Mouse (Mus musculus): ENCODE measurements around the gene Cuta.

The Cuta gene

DNA sequence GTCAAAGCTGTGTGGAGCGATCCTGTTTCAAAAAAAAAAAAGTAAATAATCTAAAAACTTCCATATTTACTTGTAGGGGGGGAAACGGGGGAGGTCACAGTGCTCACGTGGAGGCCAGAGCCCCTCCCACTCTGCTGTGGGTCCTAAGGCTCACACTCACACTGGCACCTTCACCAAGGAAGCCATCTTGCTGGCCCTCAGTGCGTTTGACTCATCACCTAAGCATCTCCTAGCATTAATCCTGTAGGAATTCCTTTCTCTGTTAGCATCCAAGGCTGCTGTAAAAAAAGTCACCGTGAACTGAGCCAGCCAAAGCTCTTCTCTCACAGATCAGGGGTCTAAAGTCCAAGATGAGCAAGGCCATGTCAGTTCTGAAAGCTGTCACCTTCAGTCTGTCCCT lies 16.9 kb upstream of the Cuta start:
- no peak for DNase-seq (ENCODE audit: low spot score)

DNA sequence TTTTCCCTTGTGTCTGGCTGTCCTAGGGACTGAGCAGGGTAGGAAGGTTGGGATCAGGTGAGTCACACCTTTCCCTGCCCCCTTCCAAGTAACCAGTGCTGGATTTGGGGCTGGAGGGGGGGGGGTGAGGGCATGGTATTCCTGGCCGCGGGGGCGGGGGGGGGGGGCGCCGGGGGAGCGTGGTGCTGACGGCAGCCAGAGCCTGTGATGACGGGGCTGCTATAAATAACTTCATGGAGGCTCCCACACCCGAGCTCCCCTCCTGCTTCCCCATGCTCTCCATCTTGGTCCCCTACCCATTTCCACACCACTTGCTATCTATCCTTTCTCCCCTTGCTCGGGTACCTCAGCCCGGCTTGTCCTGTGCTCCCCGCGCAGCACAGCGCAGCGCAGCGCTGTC lies 14.4 kb upstream of the Cuta start:
- DNase-seq (ENCODE audit: low spot score), result no peak

DNA sequence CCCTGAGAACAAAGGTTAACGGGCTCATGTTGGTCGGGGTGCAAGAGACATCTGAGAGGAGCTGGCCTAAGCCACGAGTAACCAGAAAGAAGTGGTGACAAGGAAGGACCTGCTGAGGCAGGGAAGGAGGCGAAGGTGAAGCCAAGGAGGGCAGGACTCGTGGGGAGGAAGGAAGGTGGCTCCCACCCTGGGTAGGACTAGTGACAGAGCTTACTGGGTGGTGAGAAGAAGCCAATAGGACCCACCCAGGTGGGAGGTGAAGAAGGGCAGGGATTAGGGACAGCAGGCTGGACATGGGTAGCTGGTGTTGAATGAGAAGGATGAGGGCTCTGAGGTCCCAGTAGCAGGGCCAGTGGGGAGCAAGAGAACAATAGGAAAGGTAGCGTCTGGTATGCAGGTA lies 13.8 kb upstream of the Cuta start:
- DNase-seq (ENCODE audit: low spot score), result no peak

DNA sequence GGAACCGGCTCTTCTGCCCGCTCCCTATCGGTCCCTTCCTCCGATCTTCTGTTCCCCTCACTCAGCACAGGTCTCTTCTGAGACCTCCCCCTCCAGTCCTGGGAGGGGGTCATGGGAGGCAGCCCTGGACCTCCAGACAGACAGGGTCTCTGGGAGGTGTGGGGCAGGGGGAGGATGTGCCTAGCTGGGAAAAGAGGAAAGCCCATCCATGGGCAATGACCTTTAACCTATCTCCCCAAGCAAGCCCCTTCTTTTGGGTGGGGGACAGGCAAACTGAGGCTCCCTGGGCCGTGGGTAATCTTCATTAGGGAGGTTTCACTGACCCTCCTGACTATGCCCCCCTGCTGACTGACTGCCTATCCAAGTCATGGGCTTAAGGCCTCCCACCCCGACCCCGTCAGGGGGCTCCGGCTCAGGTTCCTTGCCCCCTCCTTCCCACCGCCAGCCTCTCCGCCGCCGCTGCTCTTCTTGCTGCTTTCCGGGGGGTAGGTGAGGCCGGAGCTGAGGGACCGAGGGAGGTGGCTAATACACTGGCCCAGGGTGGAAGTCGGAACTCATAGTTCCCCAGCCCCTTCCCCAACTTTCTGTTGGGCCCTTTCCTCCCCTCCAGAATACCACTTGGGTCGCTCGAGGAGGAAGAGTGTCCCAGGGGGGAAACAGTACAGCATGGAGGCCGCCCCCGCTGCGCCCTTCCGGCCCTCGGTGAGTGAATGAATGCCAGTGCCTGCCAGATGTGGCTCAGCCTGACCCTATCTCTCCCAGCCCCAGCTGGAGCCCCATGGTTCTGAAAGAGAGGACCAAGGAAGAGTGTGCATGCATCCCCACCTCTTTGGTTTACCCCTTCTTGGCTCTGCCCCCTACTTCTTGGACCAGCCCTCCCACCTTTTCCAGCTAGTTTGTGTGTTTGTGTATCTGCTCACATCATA lies 12.8 kb upstream of the Cuta start:
- no peak for DNase-seq (ENCODE audit: low spot score)

DNA sequence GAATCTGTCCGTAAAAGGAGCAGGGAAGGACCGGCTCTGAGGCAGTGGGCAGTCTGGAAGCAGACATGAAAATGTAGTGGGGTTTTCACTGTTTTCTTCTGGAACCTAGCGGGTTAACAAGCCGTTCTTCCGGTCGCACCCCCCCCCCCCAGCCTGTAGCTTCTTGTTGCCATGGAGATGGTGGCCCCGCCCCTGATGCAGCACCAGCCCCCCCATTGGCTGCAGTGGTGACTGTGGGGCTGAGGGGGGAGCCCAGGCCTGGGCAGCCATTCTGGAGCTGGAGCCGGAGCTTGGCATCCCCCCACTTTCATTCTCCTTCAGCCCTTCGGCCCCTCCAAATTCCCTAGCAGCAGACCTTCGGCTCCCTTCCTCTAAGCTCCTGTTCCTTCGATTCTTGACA lies 12.0 kb upstream of the Cuta start:
- no peak for DNase-seq (ENCODE audit: low spot score)

DNA sequence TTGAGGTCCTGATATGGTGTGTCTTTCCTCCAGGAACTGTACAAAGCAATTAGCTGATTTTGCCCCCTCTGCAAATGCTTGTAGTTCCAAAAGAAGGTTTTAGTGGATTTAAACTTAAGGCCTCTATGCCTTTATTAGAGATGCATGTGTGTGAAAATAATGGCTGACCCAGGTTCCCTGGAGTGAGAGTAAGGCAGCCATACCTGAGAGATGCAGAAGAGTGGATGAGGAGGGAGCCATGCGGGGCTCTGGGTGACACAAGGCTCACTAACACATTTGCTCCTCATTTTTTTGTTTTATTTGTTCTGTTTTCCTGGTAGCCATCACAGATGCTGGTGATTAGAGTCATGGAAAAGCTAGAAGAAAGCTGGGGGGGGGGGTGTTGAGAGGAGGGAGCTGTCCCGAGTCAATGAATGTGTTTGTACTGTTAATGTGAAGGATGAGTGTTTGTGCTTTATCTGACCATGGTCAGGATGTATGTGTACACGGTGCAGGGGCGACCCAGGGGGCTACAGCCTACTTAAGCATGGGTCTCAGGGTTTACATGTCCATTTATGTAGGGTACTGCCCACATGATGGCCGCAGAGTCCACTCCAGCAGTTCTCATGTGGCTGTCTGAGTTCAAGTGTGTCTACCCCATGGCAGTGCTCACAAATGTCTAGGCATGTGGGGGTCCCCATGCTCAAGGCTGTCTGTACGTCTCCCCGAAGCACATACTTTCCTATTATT lies 11.4 kb upstream of the Cuta start:
- DNase-seq (ENCODE audit: low spot score), result no peak

DNA sequence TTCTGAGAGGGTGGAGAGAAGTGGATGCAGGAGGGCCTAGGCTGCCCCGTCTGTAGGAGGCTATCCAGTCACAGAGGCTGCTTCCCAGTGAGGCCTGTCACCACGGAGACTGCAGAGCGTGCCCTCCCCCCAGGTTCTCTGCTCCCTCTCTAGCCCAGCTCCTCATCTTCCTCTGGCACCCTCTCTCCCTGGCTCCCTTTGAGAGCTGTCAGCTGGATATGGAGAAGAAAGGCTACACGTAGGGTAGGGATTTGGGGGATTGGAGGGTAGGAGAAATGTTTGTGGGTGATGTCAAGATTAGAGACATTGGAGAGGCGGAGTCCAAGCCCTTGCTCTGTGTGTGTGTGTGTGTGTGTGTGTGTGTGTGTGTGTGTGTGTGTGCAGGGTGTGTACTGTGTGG lies 10.5 kb upstream of the Cuta start:
- no peak for DNase-seq (ENCODE audit: low spot score)

DNA sequence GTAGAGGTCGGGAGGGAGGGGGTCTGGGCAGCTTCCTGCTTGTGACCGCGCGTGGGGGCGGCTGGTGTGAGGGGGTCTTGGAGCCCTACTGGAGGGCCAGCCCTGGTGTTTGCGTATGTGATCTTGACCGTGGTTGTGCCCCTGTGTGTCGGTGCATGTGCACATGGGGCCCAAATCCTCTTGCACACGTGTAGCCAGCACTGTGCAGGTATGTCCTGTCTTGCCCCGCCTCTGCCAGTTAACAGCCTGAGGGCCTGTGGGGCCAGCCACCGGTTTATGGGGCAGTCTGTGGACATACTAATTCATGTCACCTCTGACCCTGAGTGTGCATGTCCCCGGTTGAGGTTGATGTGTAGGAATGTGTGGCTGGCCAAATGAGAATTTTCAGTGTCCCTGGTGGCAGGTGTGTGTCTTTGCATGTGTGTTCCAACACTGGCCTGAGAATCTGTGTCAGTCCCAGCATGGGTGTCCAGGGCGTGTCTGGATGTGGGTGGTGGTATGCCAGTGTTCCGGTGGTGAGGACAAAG lies 9.7 kb upstream of the Cuta start:
- DNase-seq (ENCODE audit: low spot score), result no peak

DNA sequence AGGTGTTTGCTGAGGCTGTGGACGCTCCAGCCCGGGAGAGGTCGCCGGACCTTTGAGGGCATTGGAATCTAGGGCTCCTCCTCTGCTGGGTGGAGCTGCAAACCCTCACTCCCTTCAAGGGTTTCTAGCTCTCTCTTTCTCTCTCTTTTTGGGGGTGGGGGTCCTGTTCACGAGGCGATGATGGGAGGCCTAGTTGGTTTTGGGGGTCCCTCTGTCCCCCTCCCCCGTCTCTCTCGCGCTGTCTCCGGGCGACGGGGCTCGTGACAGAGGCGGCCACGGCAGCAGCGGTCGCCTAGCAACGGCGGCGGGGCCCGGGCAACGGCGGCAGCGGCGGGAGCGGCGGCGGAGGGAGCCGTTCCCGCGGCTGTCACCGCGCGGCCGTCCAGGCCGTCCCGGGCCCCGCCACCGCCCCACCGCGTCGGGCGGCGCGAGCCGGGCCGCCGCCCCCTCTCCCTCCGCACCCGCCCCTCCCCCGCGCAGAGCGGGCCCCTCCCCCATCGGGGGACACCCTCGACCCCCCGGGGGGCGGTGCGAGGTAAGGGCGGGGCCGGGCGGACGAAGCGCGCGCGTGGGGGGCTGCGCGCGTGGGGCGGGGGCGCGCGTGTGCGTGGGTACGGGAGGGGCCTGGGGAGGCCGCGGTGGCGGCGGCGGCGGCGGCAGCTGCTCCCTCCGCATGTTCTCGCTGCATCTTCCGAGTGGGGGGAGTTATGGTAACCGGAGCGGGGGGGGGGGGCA lies 9.1 kb upstream of the Cuta start:
- no peak for DNase-seq (ENCODE audit: low spot score)

DNA sequence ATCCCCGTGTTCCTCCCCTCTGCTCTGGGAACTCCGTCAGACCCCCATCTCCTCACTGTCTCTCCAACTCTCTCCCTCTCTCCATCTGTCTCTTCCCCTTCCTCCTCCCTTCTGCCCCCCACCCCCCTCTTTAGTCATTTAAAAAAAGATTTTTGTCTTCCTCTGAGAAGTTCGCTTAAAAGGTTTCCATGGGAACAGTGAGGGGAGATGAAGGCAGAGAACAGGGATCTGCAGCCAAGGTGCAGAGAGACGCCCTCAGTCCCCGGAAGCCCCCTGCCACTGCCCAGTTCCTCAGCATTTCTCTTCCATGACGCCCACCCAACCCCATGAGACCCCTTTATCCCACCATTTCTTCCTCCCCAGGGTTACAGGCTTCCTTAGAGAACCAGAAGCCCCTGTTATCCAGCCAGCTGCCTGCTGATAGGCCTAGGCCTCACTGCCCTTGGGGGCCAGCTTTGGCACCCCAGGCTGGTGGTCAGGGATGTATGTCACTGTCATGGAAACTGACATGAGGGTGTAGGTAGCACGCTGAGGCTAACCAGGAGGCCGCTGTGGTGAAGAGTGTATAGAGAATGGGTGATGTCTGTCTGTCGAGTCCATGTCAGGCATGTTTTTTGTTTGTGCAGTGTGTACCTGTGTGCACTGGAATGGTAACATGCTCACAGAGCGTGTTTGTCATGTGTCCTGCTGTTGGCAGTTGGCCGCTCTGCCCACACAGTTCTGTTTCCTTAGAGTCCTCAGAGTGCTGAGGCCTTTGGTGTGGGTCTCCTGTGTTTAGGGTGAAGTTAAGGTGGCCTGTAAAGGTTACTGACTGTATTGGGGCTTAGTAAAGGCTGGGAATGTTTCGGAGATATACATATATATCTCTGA lies 8.1 kb upstream of the Cuta start:
- no peak for DNase-seq (ENCODE audit: low spot score)

DNA sequence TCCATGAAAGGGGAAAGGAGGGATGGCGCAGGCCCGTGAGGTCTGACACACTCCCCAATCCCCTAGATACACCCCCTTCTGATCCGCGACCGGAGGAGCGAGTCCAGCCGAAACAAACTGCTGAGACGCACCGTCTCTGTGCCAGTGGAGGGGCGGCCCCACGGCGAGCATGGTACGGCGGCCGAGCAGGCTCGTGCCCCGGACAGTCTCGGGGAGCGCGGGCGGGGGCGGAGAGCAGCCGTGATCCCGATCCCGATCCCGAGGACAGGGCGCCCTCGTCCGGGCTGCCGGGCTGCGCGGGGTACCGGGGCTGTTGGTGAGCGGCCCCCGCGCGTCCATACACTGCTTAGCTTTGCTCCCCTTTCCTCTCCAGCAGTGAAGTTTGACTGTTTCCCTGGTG lies 7.2 kb upstream of the Cuta start:
- DNase-seq (ENCODE audit: low spot score), result peak; percentile 68

DNA sequence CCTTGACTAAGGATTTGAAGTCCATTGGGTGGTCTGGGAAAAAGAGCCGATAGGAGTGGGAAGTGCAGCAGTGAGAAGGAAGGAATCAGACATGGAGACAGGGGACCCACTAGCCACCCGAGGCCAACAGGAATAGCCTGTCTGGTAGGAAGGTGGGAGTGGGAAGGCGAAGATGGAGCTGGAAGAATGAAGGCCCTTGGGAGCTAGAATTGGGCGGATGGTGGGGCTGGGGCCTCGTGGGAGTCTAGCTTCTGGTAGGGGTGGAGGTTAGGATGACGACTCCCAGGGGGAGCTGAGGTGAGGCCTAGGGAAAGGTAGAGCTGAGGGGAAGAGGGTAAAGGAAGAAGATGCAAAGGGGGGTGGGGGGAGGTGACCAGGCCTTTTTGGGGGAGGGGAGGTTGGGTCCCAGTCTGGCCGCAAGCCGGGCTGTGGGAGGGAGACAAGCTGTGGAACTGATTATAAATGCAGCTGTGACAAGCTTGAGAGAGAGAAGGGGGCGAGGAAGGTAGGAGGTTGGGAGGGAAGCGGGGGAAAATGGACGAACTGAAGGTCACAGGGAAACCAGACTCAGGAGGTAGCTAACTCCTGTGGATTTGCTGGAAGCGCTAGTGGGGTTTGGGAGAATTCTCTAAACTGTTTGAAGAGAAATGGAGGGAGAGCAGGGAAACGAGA lies 6.6 kb upstream of the Cuta start:
- DNase-seq (ENCODE audit: low spot score), result no peak

DNA sequence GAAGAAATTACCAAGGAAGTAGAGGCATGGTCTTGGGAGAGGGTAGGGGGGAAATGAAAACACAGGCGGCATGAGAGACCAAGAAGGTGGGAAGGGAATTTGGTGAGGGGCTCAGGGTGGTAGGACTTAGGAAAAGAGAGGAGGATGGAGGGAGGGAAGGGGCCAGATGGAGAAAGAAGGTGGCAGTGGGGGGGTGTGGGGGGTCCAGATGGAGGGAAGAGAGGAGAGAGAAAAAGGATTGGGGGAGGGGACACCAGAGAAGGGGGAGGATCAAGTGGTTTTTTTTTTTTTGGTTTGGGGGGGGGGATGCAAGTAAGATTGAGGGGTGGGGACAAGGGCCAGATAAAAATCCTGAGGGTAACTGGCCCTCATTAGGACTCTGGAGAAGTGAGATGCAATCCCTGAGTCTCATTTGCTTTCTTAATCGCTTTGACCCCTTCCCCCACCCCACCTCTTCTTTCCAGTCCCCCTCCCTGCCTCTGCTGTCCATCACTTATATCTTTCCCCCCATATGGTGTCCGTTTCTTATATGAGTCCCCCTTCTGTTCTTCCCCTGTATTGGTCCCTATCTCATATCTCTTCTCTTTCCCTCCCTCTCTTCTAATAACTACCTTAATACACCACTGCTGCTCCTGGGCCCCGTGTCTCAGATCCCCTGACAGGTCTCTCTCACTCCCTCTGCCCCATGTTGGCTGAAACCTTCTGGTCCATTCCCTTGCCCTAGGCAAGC lies 2.6 kb upstream of the Cuta start:
- no peak for DNase-seq (ENCODE audit: low spot score)

DNA sequence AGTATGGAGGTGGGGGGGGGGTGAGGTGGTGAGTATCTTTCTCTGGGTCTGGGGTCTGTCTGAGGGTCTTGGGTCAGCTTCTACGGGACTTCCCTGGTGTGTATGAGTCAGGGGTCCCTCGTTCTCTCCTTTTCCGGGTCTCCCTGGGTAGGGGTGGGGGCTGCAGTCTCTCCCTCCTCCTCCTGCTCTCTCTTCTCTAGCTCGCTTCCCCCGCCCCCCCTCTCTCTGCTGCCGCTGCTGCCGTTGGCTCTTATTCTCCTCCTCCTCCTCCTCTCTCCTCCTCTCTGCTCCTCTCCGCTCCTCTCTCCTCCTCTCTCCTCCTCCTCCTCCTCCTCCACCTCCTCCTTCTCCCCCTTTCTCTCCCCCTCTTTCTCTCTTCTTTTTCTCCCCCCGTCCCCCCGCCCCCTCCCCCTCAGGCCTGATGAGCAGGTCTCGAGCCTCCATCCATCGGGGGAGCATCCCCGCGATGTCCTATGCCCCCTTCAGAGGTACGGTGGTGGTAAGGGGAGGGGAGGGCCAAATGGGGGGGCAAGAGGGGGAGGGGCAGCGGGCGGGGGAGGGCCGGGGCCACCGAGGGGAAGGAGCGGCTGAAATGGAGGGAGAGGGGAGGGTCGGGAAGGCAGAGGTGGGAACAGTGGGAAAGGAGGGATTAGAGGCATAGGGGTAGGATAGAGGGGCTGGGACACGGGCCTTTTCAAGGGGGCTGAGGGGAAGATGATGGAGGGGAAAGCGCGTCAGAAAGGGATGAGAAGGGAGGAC lies 1.8 kb upstream of the Cuta start, which contains the start of gene Syngap1:
TSS of gene Syngap1 (plus strand) at position 223 of the 759 bp plus-strand sequence.
- no peak for DNase-seq (ENCODE audit: low spot score)

DNA sequence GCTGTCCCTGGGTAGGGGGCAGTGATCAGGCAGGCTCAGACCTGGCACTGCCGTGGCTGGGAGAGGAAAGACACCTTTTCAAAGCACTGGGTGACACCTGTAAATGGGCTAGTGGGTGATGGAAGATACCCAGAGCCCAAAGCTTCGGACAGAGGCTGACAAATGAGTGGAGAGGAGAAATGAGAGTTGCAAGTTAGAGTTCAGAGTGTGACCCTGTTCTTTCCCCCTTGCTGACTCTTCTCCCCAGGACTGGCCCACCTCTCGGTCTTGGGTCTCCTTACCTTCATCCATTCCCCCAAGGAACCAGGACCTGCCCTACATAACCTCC lies 568 bp upstream of the Cuta start:
- no peak for DNase-seq (ENCODE audit: low spot score)

DNA sequence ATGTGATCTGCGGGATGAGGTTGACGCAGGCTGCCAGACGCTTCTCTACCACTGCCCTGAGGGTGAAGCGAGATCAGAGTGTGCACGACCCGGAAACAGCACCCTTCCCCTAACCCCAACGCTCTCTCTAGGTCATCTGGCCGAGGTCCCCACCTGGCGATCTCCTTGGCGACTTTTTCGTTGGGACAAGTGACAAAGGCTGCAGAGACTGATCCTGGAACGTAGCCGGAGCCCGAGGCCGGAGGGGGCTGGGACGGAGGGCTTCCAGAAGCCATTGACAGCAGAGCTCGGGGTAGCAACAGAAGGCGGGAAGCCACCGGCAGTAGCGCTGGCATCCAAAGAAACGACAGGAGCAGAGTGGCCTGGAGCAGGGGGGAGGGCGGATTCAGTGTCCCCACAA lies 638 bp downstream of the Cuta start:
- no peak for DNase-seq (ENCODE audit: low spot score)

DNA sequence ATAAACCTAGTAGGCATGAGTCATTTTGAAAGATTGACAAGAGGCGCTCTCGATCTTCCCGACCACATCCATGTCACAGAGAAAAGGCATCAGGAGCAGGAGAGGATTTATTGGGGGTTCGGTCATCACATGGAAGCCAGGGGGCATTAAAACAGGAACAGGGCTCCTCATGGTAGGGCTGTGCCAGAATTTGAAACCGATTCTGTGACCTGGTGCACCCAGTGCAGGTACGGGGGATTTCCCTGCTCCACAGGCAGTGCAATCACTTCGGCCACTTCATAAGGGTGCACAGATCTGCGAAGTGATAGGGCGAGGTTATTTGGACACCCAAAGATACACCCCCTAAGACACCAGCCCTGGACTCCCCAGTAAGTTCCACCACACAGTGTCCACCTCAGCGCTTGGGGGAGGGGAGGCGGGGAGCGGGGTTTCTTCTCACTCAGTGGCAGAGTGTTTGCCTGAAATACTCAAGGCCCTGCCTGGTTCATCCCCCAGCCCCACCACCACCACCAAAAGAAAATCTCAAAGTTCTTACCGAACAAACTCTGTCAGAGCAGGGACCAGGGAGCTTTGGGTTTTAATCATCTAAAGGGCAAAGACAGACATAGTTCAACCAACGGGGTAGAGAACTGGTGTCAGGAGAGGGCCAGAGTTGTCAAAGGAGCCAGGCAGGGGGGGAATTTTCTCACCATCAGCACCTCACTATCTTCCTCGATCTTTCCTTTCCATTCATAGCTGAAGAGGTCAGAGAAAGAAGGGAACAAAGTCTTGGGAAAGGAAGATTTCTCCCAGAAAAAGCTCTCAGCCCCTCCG lies 1.3 kb downstream of the Cuta start:
- no peak for DNase-seq (ENCODE audit: low spot score)

DNA sequence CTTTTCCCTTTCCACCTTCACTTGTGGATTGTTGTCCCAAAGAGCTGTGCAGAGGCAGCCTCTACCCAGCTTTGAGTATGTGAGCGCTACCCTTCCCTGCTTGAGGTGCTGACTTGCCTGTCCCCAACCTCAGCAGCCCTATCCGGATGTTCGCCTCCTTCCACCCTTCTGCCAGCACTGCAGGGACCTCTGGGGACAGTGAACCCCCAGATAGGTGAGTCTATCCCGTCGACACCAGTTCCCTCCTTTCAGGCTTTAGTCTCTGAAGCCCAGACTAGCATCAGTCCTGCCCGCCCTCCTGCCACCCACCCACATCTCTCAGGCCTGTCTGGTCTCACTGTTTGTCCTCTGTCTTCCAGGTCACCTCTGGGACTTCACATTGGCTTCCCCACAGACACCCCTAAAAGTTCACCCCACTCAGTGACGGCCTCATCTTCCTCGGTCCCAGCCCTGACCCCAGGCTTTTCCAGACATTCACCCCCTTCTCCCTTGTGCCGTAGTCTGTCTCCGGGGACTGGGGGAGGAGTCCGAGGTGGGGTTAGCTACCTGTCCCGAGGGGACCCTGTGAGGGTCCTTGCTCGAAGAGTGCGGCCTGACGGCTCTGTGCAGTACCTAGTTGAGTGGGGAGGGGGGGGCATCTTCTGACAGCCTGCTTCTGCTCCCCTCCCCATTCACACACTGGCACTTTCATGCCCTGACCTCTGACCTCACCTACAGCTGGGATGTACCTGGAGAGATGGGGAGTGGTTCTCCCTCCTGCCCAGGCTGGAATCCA lies 2.3 kb downstream of the Cuta start:
- no peak for DNase-seq (ENCODE audit: low spot score)
